10 mouse cellular contexts compared by ENCODE assay signal in the genomic region with DNA sequence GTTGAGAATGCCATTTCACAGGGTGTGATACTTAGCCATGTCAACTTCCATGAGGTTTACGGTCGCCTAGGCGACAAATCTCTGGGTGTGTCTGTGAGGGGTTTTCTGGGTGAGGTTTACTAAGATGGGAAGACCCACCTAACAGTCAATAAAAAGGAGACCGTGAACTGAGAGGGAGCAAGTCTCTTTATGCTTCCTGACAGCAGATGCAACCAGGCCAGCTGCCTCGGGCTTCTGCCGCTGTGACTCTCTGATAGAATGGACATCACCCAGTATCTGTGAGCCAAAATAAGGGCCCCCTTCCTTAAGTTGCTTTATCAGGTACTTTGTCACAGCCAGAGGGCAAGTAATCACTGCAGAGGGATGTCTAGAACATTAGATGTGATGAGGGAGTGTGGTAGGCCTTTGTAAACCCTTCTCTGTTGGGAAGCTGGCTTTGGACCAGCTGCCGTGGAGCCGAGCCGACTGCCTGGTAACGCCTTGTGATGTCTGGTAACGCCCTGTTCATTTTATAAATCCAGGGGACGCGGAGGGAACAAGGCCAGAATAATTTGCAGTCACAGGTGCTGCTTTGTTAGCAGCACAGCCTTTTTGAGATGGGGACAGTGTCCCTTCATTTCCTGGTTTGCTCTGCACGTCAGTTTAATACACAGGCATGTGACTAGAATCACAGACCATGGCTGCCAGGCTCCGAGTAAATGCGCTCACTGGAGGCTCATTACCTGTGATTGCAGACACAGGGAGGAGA. TPM values are rescaled to one million over a fixed set of nuclear protein-coding genes. Genes with fewer than 3 reads are reported as not detected.
DNase-seq lines count a peak whose midpoint lies in the region; ATAC-seq and TF ChIP-seq lines count a peak whose summit lies in the region.
"Had no signal": no experiment of that assay in that cellular context is flagged by ENCODE, and none has a peak within 500 bp of the region (broad histone marks: within the 10 kb centered on the region; RNA-seq: fewer than 3 reads in every experiment).

No protein-coding gene starts in this region.

- 16% methylated on average over 16 of the region's 16 CpGs for WGBS in cerebellum, adult 2 months
- 45% methylated on average over 16 of the region's 16 CpGs for WGBS in limb, embryonic 15.5 days
- 74% methylated on average over 16 of the region's 16 CpGs for WGBS in kidney, adult 2 months
- WGBS in kidney, embryonic 16.5 days, result 72% methylated on average over 16 of the region's 16 CpGs

- H3K9me3 ChIP-seq in limb, embryonic 15.5 days, result no peaks in the 10 kb centered on the region
- no peaks in the 10 kb centered on the region for H3K9me3 ChIP-seq in kidney, embryonic 16.5 days (ENCODE audit: low read length)
- H3K9me3 ChIP-seq: lung, embryonic 15.5 days; stomach, embryonic 15.5 days had no signal

- intact Hi-C loops in left cerebral cortex, adult 2 months (cut with DNase I), result no loop called here

- ATAC-seq in limb, embryonic 15.5 days (ENCODE audit: insufficient number of reproducible peaks, low FRiP score, low TSS enrichment, low read depth), result no peak
- no peak for ATAC-seq in kidney, embryonic 16.5 days (ENCODE audit: low FRiP score, low TSS enrichment)

- peak overlapping the region; percentile 16 for H3K4me3 ChIP-seq in left cerebral cortex, adult 2 months
- no peak overlapping the region for H3K4me3 ChIP-seq in cerebellum, adult 2 months (replicated peaks; ENCODE audit: insufficient read depth, low read depth, low read length)
- no peak overlapping the region for H3K4me3 ChIP-seq in limb, embryonic 15.5 days
- H3K4me3 ChIP-seq in kidney, adult 2 months (ENCODE audit: insufficient read depth, low read depth, low read length), result no peak overlapping the region
- H3K4me3 ChIP-seq in kidney, embryonic 16.5 days (ENCODE audit: low read length), result no peak overlapping the region
- H3K4me3 ChIP-seq: lung, embryonic 15.5 days; stomach, embryonic 15.5 days had no signal

- no peak for DNase-seq in left cerebral cortex, adult 2 months (ENCODE audit: extremely low spot score in 1 of 2, low spot score in 2 of 2)
- no peak for DNase-seq in left cerebral cortex, adult 9 months (ENCODE audit: low spot score in 2 of 2)
- peak; percentile 80 for DNase-seq in cerebellum, adult 2 months
- peak; percentile 35 for DNase-seq in gastrocnemius, adult 18-20 months (ENCODE audit: low spot score)
- no peak for DNase-seq in adrenal gland, postnatal 36 days
- DNase-seq in kidney, adult 2 months, result no peak

- no peak overlapping the region for H3K9ac ChIP-seq in limb, embryonic 15.5 days
- no peak overlapping the region for H3K9ac ChIP-seq in kidney, embryonic 16.5 days (replicated peaks; ENCODE audit: low read length)
- H3K9ac ChIP-seq: lung, embryonic 15.5 days; stomach, embryonic 15.5 days had no signal

- no peaks in the 10 kb centered on the region for H3K27me3 ChIP-seq in cerebellum, adult 2 months (ENCODE audit: control insufficient read depth, insufficient read depth, low read length)
- no peaks in the 10 kb centered on the region for H3K27me3 ChIP-seq in limb, embryonic 15.5 days
- H3K27me3 ChIP-seq in kidney, adult 2 months (replicated peaks; ENCODE audit: control insufficient read depth, insufficient read depth, low read length), result no peaks in the 10 kb centered on the region
- H3K27me3 ChIP-seq in kidney, embryonic 16.5 days (ENCODE audit: insufficient read depth, low read length), result no peaks in the 10 kb centered on the region
- H3K27me3 ChIP-seq: lung, embryonic 15.5 days; stomach, embryonic 15.5 days had no signal

- TF ChIP-seq POLR2A in cerebellum, adult 2 months (IDR thresholded peaks at IDR 0.05; ENCODE audit: borderline replicate concordance, insufficient read depth, low read length), result no peak
- no peak for TF ChIP-seq POLR2A in kidney, adult 2 months (IDR thresholded peaks at IDR 0.05; ENCODE audit: low read depth, low read length)

- H3K4me1 ChIP-seq in cerebellum, adult 2 months (ENCODE audit: control insufficient read depth, insufficient read depth, low read length), result peaks cover 48% of the 10 kb centered on the region
- peaks cover 36% of the 10 kb centered on the region for H3K4me1 ChIP-seq in limb, embryonic 15.5 days
- H3K4me1 ChIP-seq in kidney, adult 2 months (ENCODE audit: control insufficient read depth, insufficient read depth, low read length), result no peaks in the 10 kb centered on the region
- H3K4me1 ChIP-seq in kidney, embryonic 16.5 days (ENCODE audit: insufficient read depth, low read length), result no peaks in the 10 kb centered on the region

- H3K27ac ChIP-seq in left cerebral cortex, adult 2 months, result peak overlapping the region; percentile 87
- H3K27ac ChIP-seq in cerebellum, adult 2 months (ENCODE audit: insufficient read depth, low read length), result peak overlapping the region; percentile 70
- H3K27ac ChIP-seq in limb, embryonic 15.5 days, result peak overlapping the region; percentile 38; the same call in 1 of the 2 replicates
- H3K27ac ChIP-seq in kidney, adult 2 months (ENCODE audit: insufficient read depth, low read depth, low read length), result no peak overlapping the region
- H3K27ac ChIP-seq in kidney, embryonic 16.5 days (ENCODE audit: low read length), result no peak overlapping the region
- H3K27ac ChIP-seq: lung, embryonic 15.5 days; stomach, embryonic 15.5 days had no signal

- H3K36me3 ChIP-seq in limb, embryonic 15.5 days, result no peaks in the 10 kb centered on the region
- no peaks in the 10 kb centered on the region for H3K36me3 ChIP-seq in kidney, adult 2 months (ENCODE audit: control insufficient read depth, insufficient read depth, low read length)
- H3K36me3 ChIP-seq in kidney, embryonic 16.5 days (ENCODE audit: insufficient read depth, low read length), result no peaks in the 10 kb centered on the region
- H3K36me3 ChIP-seq: lung, embryonic 15.5 days; stomach, embryonic 15.5 days had no signal

- no peak for TF ChIP-seq CTCF in left cerebral cortex, adult 2 months (IDR thresholded peaks at IDR 0.05)
- TF ChIP-seq CTCF in cerebellum, adult 2 months (IDR thresholded peaks at IDR 0.05; ENCODE audit: borderline replicate concordance, insufficient read depth, low read depth, low read length), result no peak
- no peak for TF ChIP-seq CTCF in kidney, adult 2 months (conservative IDR thresholded peaks at IDR 0.05; ENCODE audit: insufficient read depth, insufficient read length, low read depth, low read length)

- H3K4me2 ChIP-seq in limb, embryonic 15.5 days, result peak overlapping the region; percentile 6; the same call in 1 of the 2 replicates
- H3K4me2 ChIP-seq in kidney, embryonic 16.5 days (replicated peaks; ENCODE audit: low read depth, low read length), result no peak overlapping the region
- H3K4me2 ChIP-seq: lung, embryonic 15.5 days; stomach, embryonic 15.5 days had no signal

RNA-seq across cellular contexts. Expression of a gene that starts 58.8 kb away (rescaled TPM):
- total RNA-seq in left cerebral cortex, adult 2 months (2021), result 100 to 1,000 TPM; 242 to 281 TPM
- polyA plus RNA-seq in cerebellum, adult 2 months (2012; rRNA removed), result 166 TPM in 2 replicates
- 1 to 10 TPM; 2.1 to 2.2 TPM for total RNA-seq in gastrocnemius, adult 18-20 months (2021)
- polyA plus RNA-seq in limb, embryonic 15.5 days (2015; fragmentation: Nextera tagmentation; extraction: Ambion mirVana), result 36.4 and 44.7 TPM in 2 replicates
- total RNA-seq in adrenal gland, postnatal 36 days (2021), result 10 to 100 TPM; 54.6 to 82.7 TPM
- polyA plus RNA-seq in kidney, adult 2 months (2012; rRNA removed), result 19.8 and 23.8 TPM in 2 replicates
- 22.8 and 24.1 TPM in 2 replicates for polyA plus RNA-seq in kidney, embryonic 16.5 days (2015; fragmentation: Nextera tagmentation; extraction: Ambion mirVana)

Comparison
In these comparisons a context has a peak if more than half of its experiments do, and no peak if none do; other contexts are left out.
1. DNase-seq: peak in cerebellum, adult 2 months (2 of 2) and gastrocnemius, adult 18-20 months (single experiment); none in left cerebral cortex, adult 2 months (0 of 2), left cerebral cortex, adult 9 months (0 of 2), adrenal gland, postnatal 36 days (0 of 2) and kidney, adult 2 months (single experiment).
2. H3K27ac ChIP-seq: peak in left cerebral cortex, adult 2 months (single experiment), cerebellum, adult 2 months (single experiment) and limb, embryonic 15.5 days (single experiment); none in kidney, adult 2 months (single experiment) and kidney, embryonic 16.5 days (single experiment).